Mouse (Mus musculus) heart, embryonic 12.5 days (tissue): ENCODE measurements around the gene Olfr541. TPM values are rescaled to one million over a fixed set of nuclear protein-coding genes. Genes with fewer than 3 reads are reported as not detected.

Experiments
- ATAC-seq: fragments of 200-750 bp; cut with Nextera tagmentation; 2 replicates; pipeline ENCODE4 v1.8.0; 2017; ENCODE audit warnings: moderate TSS enrichment, moderate library complexity; ENCODE audit not compliant: insufficient number of reproducible peaks, low FRiP score
- H3K27ac ChIP-seq: fragments of 300-500 bp; sonication (generic); 2 replicates; pipeline ENCODE4 v1.5.1; 2016; ENCODE audit warnings: mild to moderate bottlenecking, moderate library complexity; ENCODE audit not compliant: poor library complexity, severe bottlenecking
- H3K27me3 ChIP-seq: fragments of 300-500 bp; sonication (generic); replicated peaks from 2 replicates; pipeline ENCODE4 v1.6.1; 2016; ENCODE audit warnings: mild to moderate bottlenecking, moderate library complexity
- H3K36me3 ChIP-seq: fragments of 300-500 bp; sonication (generic); 2 replicates; pipeline ENCODE4 v1.6.1; 2016; ENCODE audit warnings: mild to moderate bottlenecking, moderate library complexity
- H3K4me1 ChIP-seq: fragments of 300-500 bp; sonication (generic); replicated peaks from 2 replicates; pipeline ENCODE4 v1.6.1; 2016; ENCODE audit warnings: mild to moderate bottlenecking
- H3K4me2 ChIP-seq: fragments of 300-500 bp; sonication (generic); 2 replicates; pipeline ENCODE4 v1.6.1; 2016; ENCODE audit warnings: mild to moderate bottlenecking, moderate library complexity
- H3K4me3 ChIP-seq: fragments of 300-500 bp; sonication (generic); 2 replicates; pipeline ENCODE4 v1.5.1; 2016; ENCODE audit warnings: mild to moderate bottlenecking
- H3K9ac ChIP-seq: fragments of 300-500 bp; sonication (generic); 2 replicates; pipeline ENCODE4 v1.6.1; 2016; ENCODE audit warnings: mild to moderate bottlenecking, moderate library complexity
- H3K9me3 ChIP-seq: fragments of 300-500 bp; sonication (generic); replicated peaks from 2 replicates; pipeline ENCODE4 v1.6.1; 2016; ENCODE audit warnings: mild to moderate bottlenecking, moderate library complexity
- WGBS: fragments of 180-500 bp; shearing (Covaris S2); methylation state at CpG from one replicate; pipeline ENCODE4 v1.1.7; 2016; 5-methylcytosine and 5-hydroxymethylcytosine counted together
- polyA plus RNA-seq: library from polyadenylated mRNA; unstranded; fragments of >200 nt; fragmentation: Nextera tagmentation; extraction: Ambion mirVana; gene quantifications from 2 replicates; pipeline ENCODE4 v1.2.1, GENCODE M21; 2016

Olfr541 gene
- polyA plus RNA-seq, 1 experiment from 2014 or later = not detected

GRCm38 (mm10) chr7:140733162-140733561, 36.1 kb downstream of the Olfr541 start:
- no peak overlapping the region for H3K27ac ChIP-seq
- no peak for ATAC-seq
- H3K4me2 ChIP-seq = no peak overlapping the region
- no peaks in the 10 kb centered on the region; the same call in 1 of the 2 replicates for H3K9me3 ChIP-seq
- H3K4me1 ChIP-seq = no peaks in the 10 kb centered on the region
- no peaks in the 10 kb centered on the region for H3K27me3 ChIP-seq
- 56% methylated on average over 2 of the region's 2 CpGs for WGBS
- no peak overlapping the region for H3K9ac ChIP-seq
- no peaks in the 10 kb centered on the region for H3K36me3 ChIP-seq
- no peak overlapping the region for H3K4me3 ChIP-seq

GRCm38 (mm10) chr7:140747402-140747801, 50.3 kb downstream of the Olfr541 start:
- H3K4me1 ChIP-seq = no peaks in the 10 kb centered on the region
- H3K4me3 ChIP-seq = no peak overlapping the region
- H3K36me3 ChIP-seq = no peaks in the 10 kb centered on the region
- H3K9ac ChIP-seq = no peak overlapping the region
- H3K27ac ChIP-seq = no peak overlapping the region
- ATAC-seq = no peak
- WGBS = 58% methylated on average over 3 of the region's 3 CpGs
- H3K27me3 ChIP-seq = no peaks in the 10 kb centered on the region
- H3K4me2 ChIP-seq = no peak overlapping the region
- no peaks in the 10 kb centered on the region for H3K9me3 ChIP-seq

- no peak for ATAC-seq
- Histone ChIP-seq H3K4me2 (no peak overlapping the region), H3K9ac (no peak overlapping the region), H3K36me3 (no peaks in the 10 kb centered on the region), H3K9me3 (no peaks in the 10 kb centered on the region), H3K4me1 (no peaks in the 10 kb centered on the region), H3K27me3 (no peaks in the 10 kb centered on the region), H3K4me3 (no peak overlapping the region), H3K27ac (no peak overlapping the region)
- 70% methylated on average over 6 of the region's 6 CpGs for WGBS
Observed at GRCm38 (mm10) chr7:140748116-140748826, 51.2 kb downstream of the Olfr541 start.

GRCm38 (mm10) chr7:140748827-140749160, 51.7 kb downstream of the Olfr541 start:
- Histone ChIP-seq H3K4me1 (no peaks in the 10 kb centered on the region), H3K4me2 (no peak overlapping the region), H3K4me3 (no peak overlapping the region), H3K36me3 (no peaks in the 10 kb centered on the region), H3K27ac (no peak overlapping the region), H3K9me3 (peaks cover 4% of the 10 kb centered on the region; the same call in 1 of the 2 replicates), H3K27me3 (no peaks in the 10 kb centered on the region), H3K9ac (no peak overlapping the region)
- ATAC-seq = no peak
- 74% methylated on average over 3 of the region's 3 CpGs for WGBS

- no peak overlapping the region for H3K4me2 ChIP-seq
- H3K27me3 ChIP-seq = no peaks in the 10 kb centered on the region
- ATAC-seq = no peak
- no peak overlapping the region for H3K9ac ChIP-seq
- peaks cover 9% of the 10 kb centered on the region for H3K9me3 ChIP-seq
- H3K4me1 ChIP-seq = no peaks in the 10 kb centered on the region
- H3K4me3 ChIP-seq = no peak overlapping the region
- no peaks in the 10 kb centered on the region for H3K36me3 ChIP-seq
- H3K27ac ChIP-seq = no peak overlapping the region
Observed at GRCm38 (mm10) chr7:140754556-140754955, 57.5 kb downstream of the Olfr541 start.

Other genes with a start within 250 kb of the Olfr541 start
- not detected in 2 replicates for gene Olfr533, start 233.9 kb upstream of the Olfr541 start, polyA plus RNA-seq
- gene Olfr535, start 213.1 kb upstream of the Olfr541 start, polyA plus RNA-seq = not detected in 2 replicates
- not detected in 2 replicates for gene Olfr536, start 189.9 kb upstream of the Olfr541 start, polyA plus RNA-seq
- not detected in 2 replicates for gene Olfr538, start 129.4 kb upstream of the Olfr541 start, polyA plus RNA-seq
- gene Olfr46, start 96.0 kb upstream of the Olfr541 start, polyA plus RNA-seq = 0.03 TPM in 1 of 2 replicates, not detected in the other
- gene Olfr61, start 68.3 kb upstream of the Olfr541 start, polyA plus RNA-seq = not detected in 2 replicates
- not detected in 2 replicates for gene Olfr53, start 50.8 kb upstream of the Olfr541 start, polyA plus RNA-seq
- not detected in 2 replicates for gene Olfr539, start 37.3 kb upstream of the Olfr541 start, polyA plus RNA-seq
- not detected in 2 replicates for gene Olfr45, start 15.3 kb upstream of the Olfr541 start, polyA plus RNA-seq
- not detected in 2 replicates for gene Cyp2e1, start 66.5 kb downstream of the Olfr541 start, polyA plus RNA-seq
- gene Syce1, start 90.6 kb downstream of the Olfr541 start, polyA plus RNA-seq = 0.13 and 0.31 TPM in 2 replicates
- gene Zfp941, start 124.9 kb downstream of the Olfr541 start, polyA plus RNA-seq = 0.95 and 0.96 TPM in 2 replicates
- gene Urah, start 137.8 kb downstream of the Olfr541 start, polyA plus RNA-seq = 0.55 TPM in 1 of 2 replicates, not detected in the other
- gene Scgb1c1, start 148.3 kb downstream of the Olfr541 start, polyA plus RNA-seq = not detected in 2 replicates
- gene Odf3, start 150.5 kb downstream of the Olfr541 start, polyA plus RNA-seq = not detected in 2 replicates
- not detected in 2 replicates for gene Gm45785, start 159.1 kb downstream of the Olfr541 start, polyA plus RNA-seq
- 42.7 and 48.0 TPM in 2 replicates for gene Ric8a, start 159.7 kb downstream of the Olfr541 start, polyA plus RNA-seq
- gene Bet1l, start 160.3 kb downstream of the Olfr541 start, polyA plus RNA-seq = 27.7 and 29.3 TPM in 2 replicates
- 187 and 188 TPM in 2 replicates for gene Psmd13, start 184.7 kb downstream of the Olfr541 start, polyA plus RNA-seq
- 40.9 and 41.6 TPM in 2 replicates for gene Sirt3, start 185.0 kb downstream of the Olfr541 start, polyA plus RNA-seq
- gene Cox8b, start 203.2 kb downstream of the Olfr541 start, polyA plus RNA-seq = 93.0 and 102 TPM in 2 replicates
- 0.23 TPM in 1 of 2 replicates, not detected in the other for gene Nlrp6, start 223.6 kb downstream of the Olfr541 start, polyA plus RNA-seq
- 13.7 and 13.9 TPM in 2 replicates for gene Pgghg, start 244.1 kb downstream of the Olfr541 start, polyA plus RNA-seq